Mouse (Mus musculus) forebrain, embryonic 15.5 days (tissue): Measurements from ENCODE around the gene Pqlc2. TPM values are rescaled to one million over a fixed set of nuclear protein-coding genes. Genes with fewer than 3 reads are reported as not detected.

ENCODE experiments used
- ATAC-seq: fragments of 200-750 bp; cut with Nextera tagmentation; replicated peaks from 2 replicates; pipeline ENCODE4 v1.8.0; 2017; ENCODE audit warnings: mild to moderate bottlenecking, moderate TSS enrichment, moderate library complexity
- H3K27ac ChIP-seq: fragments of 300-500 bp; sonication (generic); replicated peaks from 2 replicates; pipeline ENCODE4 v1.5.1; 2015; ENCODE audit warnings: mild to moderate bottlenecking, inconsistent platforms
- H3K27me3 ChIP-seq: fragments of 300-500 bp; sonication (generic); 2 replicates; pipeline ENCODE4 v1.6.1; 2015; ENCODE audit warnings: inconsistent platforms
- H3K36me3 ChIP-seq: fragments of 300-500 bp; sonication (generic); 2 replicates; pipeline ENCODE4 v1.6.1; 2015; ENCODE audit warnings: mild to moderate bottlenecking, inconsistent platforms
- H3K4me1 ChIP-seq: fragments of 300-500 bp; sonication (generic); 2 replicates; pipeline ENCODE4 v1.6.1; 2015; ENCODE audit warnings: inconsistent platforms
- H3K4me2 ChIP-seq: fragments of 300-500 bp; sonication (generic); replicated peaks from 2 replicates; pipeline ENCODE4 v1.6.1; 2015; ENCODE audit warnings: mild to moderate bottlenecking, inconsistent platforms
- H3K4me3 ChIP-seq: fragments of 300-500 bp; sonication (generic); 2 replicates; pipeline ENCODE4 v1.5.1; 2015; ENCODE audit warnings: mild to moderate bottlenecking, inconsistent platforms
- H3K9ac ChIP-seq: fragments of 300-500 bp; sonication (generic); replicated peaks from 2 replicates; pipeline ENCODE4 v1.6.1; 2015; ENCODE audit warnings: mild to moderate bottlenecking, inconsistent platforms
- H3K9me3 ChIP-seq: fragments of 300-500 bp; sonication (generic); 2 replicates; pipeline ENCODE4 v1.6.1; 2016; ENCODE audit warnings: inconsistent platforms
- WGBS: fragments of 180-500 bp; shearing (Covaris S2); methylation state at CpG from one replicate; pipeline ENCODE4 v1.1.7; 2015; ENCODE audit warnings: mixed read lengths; 5-methylcytosine and 5-hydroxymethylcytosine counted together
- polyA plus RNA-seq: library from polyadenylated mRNA; unstranded; fragments of >200 nt; fragmentation: Nextera tagmentation; extraction: Ambion mirVana; gene quantifications from 2 replicates; pipeline ENCODE4 v1.2.1, GENCODE M21; 2015

Gene Pqlc2
- polyA plus RNA-seq, 1 experiment from 2014 or later, result 10.6 TPM

GRCm38 (mm10) chr4:139298671-139299366 is 11.7 kb downstream of the Pqlc2 start:
- Histone ChIP-seq H3K27me3 (no peaks in the 10 kb centered on the region), H3K4me3 (no peak overlapping the region), H3K4me1 (no peaks in the 10 kb centered on the region), H3K9me3 (no peaks in the 10 kb centered on the region), H3K36me3 (peaks cover 7% of the 10 kb centered on the region), H3K27ac (no peak overlapping the region), H3K9ac (no peak overlapping the region), H3K4me2 (no peak overlapping the region)
- ATAC-seq, result no peak
- WGBS, result 89% methylated on average over 12 of the region's 12 CpGs

GRCm38 (mm10) chr4:139297566-139297965 is 12.9 kb downstream of the Pqlc2 start:
- Histone ChIP-seq H3K4me3 (no peak overlapping the region), H3K27ac (no peak overlapping the region), H3K4me2 (no peak overlapping the region), H3K9me3 (no peaks in the 10 kb centered on the region), H3K36me3 (peaks cover 7% of the 10 kb centered on the region), H3K9ac (no peak overlapping the region), H3K4me1 (no peaks in the 10 kb centered on the region), H3K27me3 (no peaks in the 10 kb centered on the region)
- WGBS, result 88% methylated on average over 4 of the region's 4 CpGs
- no peak for ATAC-seq

GRCm38 (mm10) chr4:139292038-139292437 is 18.5 kb downstream of the Pqlc2 start:
- ATAC-seq, result no peak
- Histone ChIP-seq H3K27ac (no peak overlapping the region), H3K9ac (no peak overlapping the region), H3K4me1 (no peaks in the 10 kb centered on the region), H3K27me3 (no peaks in the 10 kb centered on the region), H3K4me3 (no peak overlapping the region), H3K9me3 (no peaks in the 10 kb centered on the region), H3K36me3 (peaks cover 25% of the 10 kb centered on the region; the same call in 1 of the 2 replicates), H3K4me2 (no peak overlapping the region)
- WGBS, result 93% methylated on average over 5 of the region's 5 CpGs

DNA sequence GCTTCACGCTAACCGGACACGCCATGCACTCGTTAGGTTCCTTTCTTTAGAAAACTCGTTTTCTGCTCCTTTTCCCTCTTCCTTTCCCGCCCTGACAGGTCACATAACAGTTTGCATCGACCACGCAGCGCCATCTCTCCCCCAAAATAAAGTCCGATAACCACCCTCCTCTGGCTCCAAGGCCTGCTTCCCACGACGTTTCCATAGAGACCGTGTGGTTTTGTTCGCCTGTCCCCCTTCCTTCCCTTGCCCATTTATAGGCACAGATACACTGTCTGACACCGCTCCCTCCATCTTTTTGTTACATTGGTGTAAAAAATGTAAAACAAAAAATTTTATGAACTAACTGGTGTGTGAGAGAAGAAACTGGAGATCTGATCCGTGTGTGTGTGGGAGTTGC is 19.4 kb downstream of the Pqlc2 start:
- H3K27ac ChIP-seq, result no peak overlapping the region
- H3K27me3 ChIP-seq, result no peaks in the 10 kb centered on the region
- no peaks in the 10 kb centered on the region for H3K9me3 ChIP-seq
- H3K36me3 ChIP-seq, result peaks cover 27% of the 10 kb centered on the region; the same call in 1 of the 2 replicates
- no peaks in the 10 kb centered on the region for H3K4me1 ChIP-seq
- no peak overlapping the region for H3K4me3 ChIP-seq
- H3K4me2 ChIP-seq, result no peak overlapping the region
- no peak for ATAC-seq
- WGBS, result 79% methylated on average over 16 of the region's 16 CpGs
- no peak overlapping the region for H3K9ac ChIP-seq

- Histone ChIP-seq H3K27ac (no peak overlapping the region), H3K4me1 (no peaks in the 10 kb centered on the region), H3K36me3 (peaks cover 27% of the 10 kb centered on the region; the same call in 1 of the 2 replicates), H3K27me3 (no peaks in the 10 kb centered on the region), H3K4me2 (no peak overlapping the region), H3K9me3 (no peaks in the 10 kb centered on the region), H3K9ac (no peak overlapping the region), H3K4me3 (no peak overlapping the region)
- no peak for ATAC-seq
- 69% methylated on average over 10 of the region's 10 CpGs for WGBS
Observed at GRCm38 (mm10) chr4:139289017-139289416, 21.5 kb downstream of the Pqlc2 start.

DNA sequence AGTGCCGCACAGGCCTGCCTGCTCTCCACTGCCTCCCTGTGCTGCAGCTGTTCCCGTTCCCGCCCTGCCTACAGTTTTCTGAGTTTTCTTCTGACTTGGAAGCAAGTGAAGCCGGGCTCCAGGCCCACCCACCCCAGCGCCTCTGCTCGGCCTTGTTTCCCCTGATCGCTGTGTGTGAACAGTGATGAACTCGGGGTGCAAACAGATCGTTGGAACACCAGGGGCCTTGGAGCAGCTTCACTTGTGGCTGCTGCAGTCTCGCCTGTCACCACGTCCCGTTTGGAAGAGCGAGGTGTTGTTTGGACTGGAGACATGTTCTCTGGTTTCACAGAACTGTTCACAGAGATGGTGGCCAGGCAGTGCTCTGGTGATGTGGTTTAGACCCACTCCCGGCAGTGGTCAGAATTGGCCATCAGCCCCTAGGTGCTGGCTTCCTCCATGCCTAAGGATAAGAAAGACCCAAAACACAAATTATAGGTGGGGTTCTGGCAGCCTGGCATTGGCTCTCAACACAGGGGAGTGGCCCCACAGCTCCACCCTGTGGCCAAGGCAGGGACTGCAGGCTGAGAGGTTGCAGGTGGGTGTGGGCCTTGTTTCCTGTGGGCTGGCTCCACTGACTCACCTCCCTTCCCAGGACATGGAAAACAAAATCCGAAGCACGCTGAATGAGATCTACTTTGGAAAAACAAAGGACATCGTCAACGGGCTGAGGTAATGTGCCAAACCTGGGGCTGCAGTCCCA is 23.2 kb downstream of the Pqlc2 start:
- no peak overlapping the region for H3K4me3 ChIP-seq
- no peaks in the 10 kb centered on the region for H3K27me3 ChIP-seq
- 81% methylated on average over 18 of the region's 18 CpGs for WGBS
- no peak overlapping the region for H3K4me2 ChIP-seq
- no peaks in the 10 kb centered on the region for H3K4me1 ChIP-seq
- no peaks in the 10 kb centered on the region for H3K9me3 ChIP-seq
- no peak overlapping the region for H3K27ac ChIP-seq
- no peak overlapping the region for H3K9ac ChIP-seq
- ATAC-seq, result no peak
- peaks cover 44% of the 10 kb centered on the region for H3K36me3 ChIP-seq

GRCm38 (mm10) chr4:139286234-139286633 is 24.3 kb downstream of the Pqlc2 start:
- no peaks in the 10 kb centered on the region for H3K4me1 ChIP-seq
- no peak for ATAC-seq
- no peak overlapping the region for H3K4me3 ChIP-seq
- no peak overlapping the region for H3K27ac ChIP-seq
- H3K36me3 ChIP-seq, result peaks cover 54% of the 10 kb centered on the region
- no peaks in the 10 kb centered on the region for H3K9me3 ChIP-seq
- H3K4me2 ChIP-seq, result no peak overlapping the region
- WGBS, result 78% methylated on average over 5 of the region's 5 CpGs
- H3K9ac ChIP-seq, result no peak overlapping the region
- no peaks in the 10 kb centered on the region for H3K27me3 ChIP-seq

DNA sequence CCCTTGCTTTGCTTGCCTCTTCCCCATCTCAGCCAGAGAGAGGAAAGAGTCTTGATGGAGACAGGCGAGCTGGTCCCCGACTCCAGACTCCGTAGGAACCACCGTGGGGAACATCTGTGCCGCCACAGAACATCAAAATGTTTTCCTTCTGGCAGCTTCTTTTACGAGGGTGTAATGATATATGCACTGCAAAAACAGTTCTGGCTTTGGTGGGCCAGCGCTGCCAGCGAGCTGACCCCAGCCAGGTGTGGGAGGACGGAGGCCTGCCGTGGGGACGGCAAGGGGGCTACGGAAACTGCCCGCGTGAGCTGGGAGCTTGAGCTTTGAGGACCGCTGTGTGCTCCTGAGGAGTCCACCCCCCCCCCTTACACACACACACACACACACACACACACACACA is 25.6 kb downstream of the Pqlc2 start:
- H3K4me2 ChIP-seq, result no peak overlapping the region
- H3K4me1 ChIP-seq, result no peaks in the 10 kb centered on the region
- H3K27me3 ChIP-seq, result no peaks in the 10 kb centered on the region
- no peak for ATAC-seq
- no peak overlapping the region for H3K27ac ChIP-seq
- peaks cover 57% of the 10 kb centered on the region for H3K36me3 ChIP-seq
- H3K9ac ChIP-seq, result no peak overlapping the region
- H3K9me3 ChIP-seq, result no peaks in the 10 kb centered on the region
- H3K4me3 ChIP-seq, result no peak overlapping the region
- 90% methylated on average over 15 of the region's 15 CpGs for WGBS

DNA sequence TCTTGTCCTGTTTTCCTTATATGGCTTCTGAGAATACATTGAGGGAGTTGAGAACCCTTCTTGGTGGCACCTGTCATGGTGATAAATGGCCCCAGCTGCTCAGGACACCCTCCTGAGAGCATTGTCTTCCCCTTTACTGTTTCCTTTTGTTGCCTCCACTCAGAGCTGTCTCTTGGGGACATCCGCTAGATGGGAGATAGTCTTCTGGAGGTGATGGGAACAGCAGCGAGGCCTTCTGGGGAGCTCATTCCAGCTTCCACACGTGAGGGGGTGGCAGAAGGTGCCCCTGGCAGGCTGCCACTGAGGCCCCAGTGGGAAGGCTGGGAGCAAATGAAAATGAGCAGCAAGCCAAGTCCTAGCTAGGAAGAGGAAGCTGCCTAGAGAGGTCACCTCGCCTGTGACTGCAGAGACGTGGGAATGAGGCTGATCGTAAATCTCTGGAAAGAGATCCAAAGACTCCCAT is 27.5 kb downstream of the Pqlc2 start:
- Histone ChIP-seq H3K4me3 (no peak overlapping the region), H3K9ac (no peak overlapping the region), H3K36me3 (peaks cover 47% of the 10 kb centered on the region), H3K4me2 (no peak overlapping the region), H3K9me3 (no peaks in the 10 kb centered on the region), H3K4me1 (no peaks in the 10 kb centered on the region), H3K27me3 (no peaks in the 10 kb centered on the region), H3K27ac (no peak overlapping the region)
- ATAC-seq, result no peak
- 66% methylated on average over 6 of the region's 6 CpGs for WGBS

- no peak overlapping the region for H3K4me3 ChIP-seq
- no peaks in the 10 kb centered on the region for H3K4me1 ChIP-seq
- no peaks in the 10 kb centered on the region for H3K27me3 ChIP-seq
- no peak overlapping the region for H3K4me2 ChIP-seq
- no peak overlapping the region for H3K9ac ChIP-seq
- no peaks in the 10 kb centered on the region for H3K9me3 ChIP-seq
- H3K36me3 ChIP-seq, result peaks cover 37% of the 10 kb centered on the region
- H3K27ac ChIP-seq, result no peak overlapping the region
- WGBS, result 92% methylated on average over 16 of the region's 16 CpGs
- no peak for ATAC-seq
Observed at GRCm38 (mm10) chr4:139281791-139282345, 28.6 kb downstream of the Pqlc2 start.

DNA sequence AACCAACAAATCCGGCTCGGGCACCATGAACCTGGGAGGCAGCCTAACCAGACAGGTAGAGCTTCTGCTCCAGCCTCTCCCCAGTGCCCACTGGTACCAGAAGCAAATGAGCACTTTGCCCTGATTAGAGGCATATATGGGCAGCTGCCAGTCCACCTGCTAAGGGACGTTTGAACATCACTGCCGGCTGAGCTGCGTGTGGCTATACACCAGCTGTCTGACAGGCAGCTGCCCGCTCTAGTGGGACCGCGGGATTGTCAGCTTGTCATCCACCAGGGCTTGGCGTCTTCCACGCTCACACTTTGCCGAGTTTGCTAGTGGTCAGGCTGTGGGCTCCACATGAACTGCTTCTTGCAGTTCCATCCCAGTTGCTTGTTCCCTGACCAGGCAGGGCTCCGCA is 30.0 kb downstream of the Pqlc2 start:
- Histone ChIP-seq H3K27ac (no peak overlapping the region), H3K9ac (no peak overlapping the region), H3K4me2 (no peak overlapping the region), H3K4me1 (no peaks in the 10 kb centered on the region), H3K36me3 (peaks cover 37% of the 10 kb centered on the region), H3K27me3 (no peaks in the 10 kb centered on the region), H3K4me3 (no peak overlapping the region), H3K9me3 (no peaks in the 10 kb centered on the region)
- WGBS, result 91% methylated on average over 12 of the region's 12 CpGs
- no peak for ATAC-seq

GRCm38 (mm10) chr4:139276411-139276810 is 34.1 kb downstream of the Pqlc2 start:
- ATAC-seq, result no peak
- 93% methylated on average over 7 of the region's 7 CpGs for WGBS

More at GRCm38 (mm10) chr4:139276411-139276810, 34.1 kb downstream of the Pqlc2 start:
- H3K9ac ChIP-seq, result no peak overlapping the region
- H3K4me3 ChIP-seq, result no peak overlapping the region
- H3K9me3 ChIP-seq, result no peaks in the 10 kb centered on the region
- no peak overlapping the region for H3K27ac ChIP-seq
- H3K4me2 ChIP-seq, result no peak overlapping the region
- no peaks in the 10 kb centered on the region for H3K4me1 ChIP-seq
- no peaks in the 10 kb centered on the region for H3K27me3 ChIP-seq
- peaks cover 12% of the 10 kb centered on the region for H3K36me3 ChIP-seq
